Mouse (Mus musculus): ENCODE data around the gene Gm37419.

The Gm37419 gene

DNA sequence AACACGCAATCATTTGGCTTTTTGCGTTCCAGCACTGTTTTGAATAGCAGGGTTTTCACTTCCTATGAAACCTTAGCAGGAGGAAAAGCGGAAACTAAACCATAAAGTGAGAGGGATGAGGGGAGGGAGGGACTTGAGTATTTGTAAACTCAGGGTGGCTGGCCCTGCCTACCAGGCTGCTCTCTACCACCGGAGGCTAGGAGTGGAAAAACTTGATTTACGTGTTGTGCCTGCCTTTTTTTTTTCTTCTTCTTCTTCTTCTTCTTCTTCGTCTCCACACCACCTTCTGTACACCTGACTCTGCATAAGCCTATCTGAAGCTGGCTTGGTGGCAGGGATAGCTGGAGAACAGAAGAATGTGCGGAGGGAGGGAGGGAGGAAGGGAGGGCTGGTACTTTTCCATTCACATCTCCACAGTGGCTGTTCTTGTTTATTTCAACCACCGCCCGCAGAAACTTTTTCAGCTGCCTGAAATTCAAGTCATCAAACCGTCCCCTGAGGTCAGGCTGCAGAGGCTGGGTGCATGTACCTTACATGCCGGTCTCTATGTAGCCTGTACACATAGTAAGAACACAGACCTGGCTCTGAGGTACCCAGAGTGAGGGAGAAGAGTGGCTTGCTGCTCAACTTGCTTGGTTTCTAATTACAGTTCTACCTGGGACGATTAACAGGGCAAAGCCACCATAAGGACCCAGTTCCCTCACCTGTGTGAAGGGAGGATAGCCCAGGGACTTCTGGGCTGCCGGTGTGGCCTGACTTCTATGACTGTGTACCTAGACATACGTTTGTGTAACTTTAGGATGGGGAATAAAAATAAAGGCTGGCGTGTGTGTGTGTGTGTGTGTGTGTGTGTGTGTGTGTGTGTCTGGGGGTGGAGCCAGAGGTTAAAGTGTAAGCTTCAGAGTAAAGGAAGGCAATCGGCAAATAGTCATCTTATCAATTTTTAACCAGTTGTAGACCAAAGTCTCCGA is 5.4 kb downstream of the Gm37419 start:
- DNase-seq (ENCODE audit: low read depth, low spot score), result no peak

DNA sequence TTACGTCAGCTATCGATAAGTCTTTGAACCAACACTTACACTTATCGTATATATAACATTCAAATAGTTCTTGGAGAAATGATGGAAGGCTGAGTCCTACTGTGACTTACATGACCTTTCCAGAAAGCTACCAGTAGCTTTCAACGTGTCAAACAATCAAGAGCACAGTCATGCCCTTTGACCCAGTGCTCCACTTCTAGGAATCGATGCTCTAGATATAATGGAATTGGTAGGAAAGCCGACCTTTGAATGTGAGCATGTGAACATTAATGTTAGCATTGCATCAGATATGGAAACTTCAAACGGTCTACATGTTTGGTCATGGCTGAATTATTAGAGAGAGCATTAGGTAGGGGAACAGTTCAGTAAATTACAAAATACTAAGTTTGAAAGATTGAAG is 8.1 kb downstream of the Gm37419 start:
- no peak for DNase-seq (ENCODE audit: low read depth, low spot score)

DNA sequence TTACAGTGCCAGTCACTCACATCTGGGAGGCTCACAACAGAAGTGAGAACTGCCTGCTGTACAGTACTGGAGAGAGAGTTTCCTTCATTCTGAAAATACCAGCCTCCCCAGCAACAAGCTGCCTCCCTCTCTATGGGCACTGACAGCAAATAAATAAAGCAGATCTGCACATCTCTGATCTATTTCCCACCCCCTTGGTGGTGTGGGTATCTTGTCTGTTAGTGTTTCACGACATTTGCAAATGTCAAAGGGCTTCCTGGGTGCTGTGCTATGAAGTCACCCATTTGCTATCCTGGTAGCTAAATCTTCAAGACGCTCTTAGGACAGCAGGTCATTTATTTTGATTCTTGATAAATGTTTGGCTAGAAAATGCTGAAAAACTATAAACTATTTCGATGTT is 8.9 kb downstream of the Gm37419 start:
- no peak for DNase-seq (ENCODE audit: low read depth, low spot score)

DNA sequence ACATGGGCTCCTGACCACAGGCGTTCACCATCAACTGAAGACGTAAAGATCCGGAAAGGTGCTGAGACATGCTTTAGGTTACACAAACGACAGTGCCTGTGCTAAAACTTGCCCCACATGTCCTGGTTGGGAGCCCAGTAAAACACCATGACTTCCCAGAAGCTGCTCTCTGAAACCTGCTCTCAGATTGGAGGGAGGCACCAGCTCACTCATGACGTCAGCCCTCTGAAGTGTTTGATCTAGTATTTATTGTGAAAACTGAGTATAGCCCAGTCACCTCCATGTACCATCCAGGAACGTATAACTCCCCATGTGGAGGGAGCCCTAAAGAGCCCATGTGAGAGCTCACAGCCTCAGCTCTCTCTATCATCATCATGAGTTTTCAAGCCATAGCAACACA is 9.6 kb downstream of the Gm37419 start:
- no peak for DNase-seq (ENCODE audit: low read depth, low spot score)

DNA sequence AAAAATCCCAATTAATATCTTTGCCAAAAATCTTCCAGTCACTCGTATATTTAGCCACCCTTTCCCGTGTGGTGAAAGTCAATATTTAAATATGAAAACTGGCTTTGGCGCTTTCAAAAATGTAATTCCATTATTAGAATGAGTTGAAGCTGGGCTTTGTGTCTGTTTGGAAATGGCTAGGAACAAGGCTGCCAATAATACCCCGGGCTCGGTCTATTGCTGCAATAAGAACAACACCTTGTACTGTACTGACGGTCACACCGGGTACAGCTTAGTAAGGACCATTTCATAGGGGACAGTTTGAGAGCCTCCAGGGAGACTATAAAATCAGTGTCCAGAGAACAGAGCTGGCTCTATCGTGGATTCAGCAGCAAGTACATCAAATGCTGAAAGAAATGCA is 17.6 kb downstream of the Gm37419 start:
- no peak for DNase-seq (ENCODE audit: low read depth, low spot score)

DNA sequence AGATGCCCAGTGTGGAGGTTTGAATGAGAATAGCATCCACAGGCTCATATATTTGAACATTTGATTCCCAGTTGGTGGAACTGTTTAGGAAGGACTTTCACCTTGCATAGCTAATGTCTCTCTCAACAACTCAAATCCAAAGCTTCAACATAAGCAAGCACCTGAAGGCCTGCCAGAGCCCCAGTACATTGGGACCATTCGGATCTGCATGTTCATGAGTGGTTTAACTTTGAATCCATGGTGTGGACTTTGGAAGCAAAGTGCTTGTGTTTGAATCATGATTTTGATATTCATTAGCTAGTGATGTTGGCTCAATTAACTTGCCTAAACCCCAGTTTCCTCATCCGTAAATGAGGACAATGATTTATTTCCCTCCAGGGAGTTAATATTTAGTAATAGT is 21.6 kb downstream of the Gm37419 start:
- no peak for DNase-seq (ENCODE audit: low read depth, low spot score)

DNA sequence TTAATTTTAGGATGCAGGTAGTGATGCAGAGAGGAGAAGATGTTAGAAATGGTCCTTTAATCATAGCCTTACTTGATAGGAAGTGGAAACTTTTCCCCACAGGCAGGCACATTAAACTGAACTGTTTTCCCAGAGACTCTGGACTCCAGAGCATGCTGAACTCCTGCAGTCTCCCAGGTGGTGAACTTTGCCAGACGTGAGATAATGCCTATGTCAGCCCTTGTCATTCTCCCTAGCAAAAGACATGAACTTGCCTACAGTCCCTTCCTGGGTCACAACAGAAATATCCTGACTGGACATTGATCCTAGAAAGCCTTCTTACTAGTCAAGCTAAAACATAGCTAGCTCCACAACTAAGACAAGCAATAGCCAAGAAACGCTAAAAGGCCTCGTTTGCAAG is 23.0 kb downstream of the Gm37419 start:
- DNase-seq (ENCODE audit: low read depth, low spot score), result no peak

DNA sequence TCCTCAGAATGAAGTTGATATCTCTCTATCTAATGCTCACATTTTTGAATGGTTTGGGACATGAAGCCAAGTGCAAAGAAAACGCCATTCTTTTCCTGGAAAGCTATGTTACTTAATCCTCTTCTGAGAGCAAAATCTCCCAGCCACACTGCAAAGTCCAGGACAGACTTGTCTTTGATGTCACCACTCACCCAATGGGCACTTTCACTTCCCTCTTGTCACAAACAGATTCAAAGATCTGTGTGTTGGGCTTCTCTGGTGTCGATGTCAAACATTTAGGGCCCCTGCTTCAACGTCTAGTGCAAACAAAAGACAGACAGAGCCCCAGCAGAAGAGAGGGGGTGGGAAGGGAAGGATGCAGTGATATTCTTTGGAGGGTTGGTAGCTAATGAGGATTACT is 23.8 kb downstream of the Gm37419 start:
- no peak for DNase-seq (ENCODE audit: low read depth, low spot score)

DNA sequence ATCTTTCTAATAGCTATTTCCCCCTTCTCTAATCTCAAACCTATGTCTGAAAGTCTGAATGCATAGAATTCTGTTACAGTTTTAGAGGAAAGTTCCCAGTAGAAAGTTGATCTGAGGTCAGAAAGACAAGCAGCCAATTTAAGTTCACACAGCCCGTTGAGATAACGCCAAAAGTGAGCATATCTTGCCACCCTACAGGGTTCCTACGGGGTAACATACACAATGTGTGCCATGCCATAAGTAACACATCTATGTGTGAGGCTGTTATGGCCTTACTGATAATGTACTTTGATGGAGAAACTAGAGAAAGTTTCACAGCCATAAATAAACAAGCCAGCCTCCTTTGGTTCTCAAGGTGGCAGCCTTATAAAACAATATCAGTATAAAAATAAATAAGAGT is 26.1 kb downstream of the Gm37419 start:
- no peak for DNase-seq (ENCODE audit: low read depth, low spot score)

DNA sequence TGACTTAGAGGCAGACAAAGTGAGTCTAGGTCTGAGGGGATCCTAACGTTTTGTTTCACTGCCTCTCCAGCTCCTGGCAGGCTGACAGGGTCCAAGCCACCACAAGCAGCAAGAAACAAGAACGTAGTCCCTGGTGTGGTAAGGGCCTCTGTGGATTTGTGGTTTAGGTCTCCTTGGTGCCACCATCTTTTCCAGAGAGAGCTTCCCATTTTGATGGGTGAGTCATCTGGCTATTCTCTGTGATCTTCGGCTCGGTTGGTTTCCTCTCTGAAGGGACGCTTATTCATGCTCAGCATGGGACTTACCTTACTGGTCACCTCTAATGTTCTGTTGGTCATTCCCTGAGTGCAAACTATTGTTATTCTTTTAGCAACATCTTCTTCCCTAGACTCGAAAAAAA is 28.0 kb downstream of the Gm37419 start:
- DNase-seq (ENCODE audit: low read depth, low spot score), result no peak

DNA sequence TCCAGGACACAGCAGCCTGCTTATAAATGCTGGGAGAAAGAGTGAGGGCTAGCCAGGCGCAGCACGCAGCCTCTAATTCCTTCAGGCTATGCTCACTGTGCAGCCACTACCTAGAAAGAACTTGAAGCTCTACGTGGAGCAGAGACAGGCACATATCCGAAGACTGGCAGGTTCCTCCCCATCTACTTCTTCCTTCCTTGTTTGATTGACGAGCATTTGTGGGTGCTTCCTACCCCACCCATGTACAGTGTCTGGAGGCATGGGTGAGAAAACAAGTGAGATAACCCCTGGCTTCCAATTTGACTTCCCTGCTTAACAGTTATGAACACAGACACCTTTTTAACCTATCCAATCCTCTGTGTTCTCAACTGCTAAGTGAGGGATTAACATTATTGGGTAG is 28.5 kb downstream of the Gm37419 start:
- DNase-seq (ENCODE audit: low read depth, low spot score), result no peak

DNA sequence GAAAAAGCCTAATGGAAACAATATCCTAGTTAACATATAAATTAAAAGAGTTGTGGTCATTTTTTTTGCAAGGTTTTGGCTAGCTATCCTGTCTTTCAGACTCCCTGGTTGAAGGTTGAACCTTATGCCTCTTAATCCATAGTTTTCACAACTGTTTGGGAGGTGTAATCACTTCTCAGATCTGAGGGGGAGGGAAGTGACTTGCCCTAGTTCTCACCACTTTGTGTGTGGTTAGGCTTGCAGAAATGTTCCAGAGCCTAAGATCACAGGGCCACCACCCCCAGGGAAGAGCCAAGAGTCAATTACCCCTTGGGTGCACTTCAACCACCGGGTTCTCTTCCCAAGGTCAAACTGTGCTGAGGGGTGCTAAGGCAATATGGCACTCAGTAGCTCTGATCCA is 33.4 kb downstream of the Gm37419 start:
- no peak for DNase-seq (ENCODE audit: low read depth, low spot score)

DNA sequence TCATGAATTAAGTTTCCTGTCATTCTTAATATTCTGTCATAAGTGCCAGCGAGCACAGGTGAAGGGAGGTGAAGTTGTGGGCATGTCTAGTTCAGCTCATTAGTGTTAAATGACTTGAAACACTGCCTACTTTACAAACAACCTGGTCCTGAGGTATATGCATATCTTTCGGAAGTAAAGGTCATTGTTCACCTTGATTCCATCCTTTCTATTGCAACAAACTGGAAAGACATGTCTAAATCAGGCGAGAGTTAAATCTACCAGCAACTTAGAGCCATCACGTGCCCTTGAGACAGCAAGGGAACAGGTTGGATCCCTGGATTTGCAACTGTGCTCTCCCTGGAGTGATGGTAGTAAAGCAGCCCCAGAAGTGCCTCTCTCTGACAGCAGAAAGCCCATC is 34.3 kb downstream of the Gm37419 start:
- no peak for DNase-seq (ENCODE audit: low read depth, low spot score)

DNA sequence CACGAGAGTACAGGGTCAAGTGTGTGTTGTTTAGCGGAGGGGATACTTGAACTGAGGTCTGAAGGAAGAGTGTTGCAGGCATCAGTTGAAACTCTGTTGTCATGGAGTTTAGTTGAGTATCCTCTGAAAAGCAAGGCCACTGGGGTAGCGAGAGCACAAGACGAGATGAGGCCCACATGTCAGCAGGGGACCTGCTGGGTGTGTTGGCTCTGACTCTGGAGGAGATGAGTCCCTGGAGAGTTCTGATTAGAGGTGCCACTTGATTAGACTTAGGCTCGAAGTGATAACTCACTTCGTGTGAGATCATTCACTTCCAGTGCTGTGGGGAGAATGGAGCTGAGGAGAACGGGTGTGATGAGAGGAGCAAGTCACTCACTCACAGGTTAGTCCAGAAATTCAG is 37.2 kb downstream of the Gm37419 start:
- no peak for DNase-seq (ENCODE audit: low read depth, low spot score)

DNA sequence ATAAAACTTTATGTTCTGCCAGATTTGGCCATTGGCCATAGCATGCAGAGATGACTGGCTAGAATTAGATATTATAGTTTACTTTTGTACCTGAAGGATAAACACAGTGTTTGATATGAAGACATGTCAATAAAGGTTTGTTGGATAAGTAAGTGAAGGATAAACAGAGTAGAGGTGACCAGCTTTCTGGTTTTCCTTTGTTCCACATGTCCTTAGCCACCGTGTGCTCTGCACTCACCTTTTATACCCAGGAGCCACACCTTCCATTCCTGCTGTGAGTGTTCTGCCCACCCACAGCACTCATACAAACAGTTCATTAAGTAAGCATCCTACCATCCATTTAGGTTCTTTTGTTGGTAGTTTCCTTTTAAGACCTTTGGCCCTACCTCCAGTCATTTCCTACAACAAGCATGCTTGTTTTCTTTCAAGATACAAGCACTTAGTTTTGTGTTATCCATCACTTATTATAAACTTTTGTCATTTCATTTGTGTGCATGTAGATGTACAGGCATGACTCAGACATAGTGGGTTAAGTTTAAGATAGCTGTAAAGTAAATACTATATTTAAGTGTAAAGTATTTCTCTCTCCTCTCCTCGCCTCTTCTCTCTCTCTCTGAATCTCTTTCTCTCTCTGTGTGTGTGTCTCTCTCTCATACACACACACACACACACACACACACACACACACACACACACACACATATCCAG is 41.8 kb downstream of the Gm37419 start:
- no peak for DNase-seq (ENCODE audit: low read depth, low spot score)

DNA sequence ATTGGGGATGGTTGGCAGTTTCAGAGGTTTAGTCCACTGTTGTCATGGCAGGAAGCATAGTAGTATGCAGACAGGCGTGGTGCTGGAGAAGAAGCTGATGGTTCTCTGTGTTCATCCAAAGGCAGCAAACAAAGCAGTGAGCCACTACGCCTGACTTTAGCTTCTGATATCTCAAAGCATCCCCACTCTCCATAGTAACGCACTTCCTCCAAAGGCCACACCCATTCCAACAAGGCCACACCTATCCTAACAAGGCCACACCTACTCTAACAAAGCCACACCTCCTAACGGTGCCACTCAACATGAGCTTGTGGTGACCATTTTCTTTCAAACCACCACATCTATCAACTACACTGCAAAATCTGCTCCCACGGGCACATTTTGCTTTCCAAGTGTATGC is 45.0 kb downstream of the Gm37419 start:
- DNase-seq (ENCODE audit: low read depth, low spot score), result no peak

DNA sequence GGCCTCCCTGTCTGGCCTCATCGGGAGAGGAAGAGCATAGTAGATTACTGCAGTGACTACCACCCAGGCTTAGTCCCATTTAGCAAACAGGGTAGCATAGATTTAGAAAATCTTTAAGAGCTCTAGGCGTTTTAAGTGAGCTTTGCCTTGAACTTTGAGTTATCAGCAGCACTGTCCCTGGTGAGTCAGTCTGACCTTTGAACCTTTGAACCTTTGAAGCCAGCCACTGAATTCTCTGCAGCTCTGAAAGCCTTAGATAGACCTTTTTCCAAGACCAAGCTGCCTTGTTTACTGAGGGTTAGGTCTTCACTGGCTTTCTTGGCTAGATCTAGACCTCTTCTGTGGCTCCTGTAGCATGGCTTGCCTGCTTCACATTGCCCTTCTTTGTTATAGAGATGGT is 46.2 kb downstream of the Gm37419 start:
- no peak for DNase-seq (ENCODE audit: low read depth, low spot score)

DNA sequence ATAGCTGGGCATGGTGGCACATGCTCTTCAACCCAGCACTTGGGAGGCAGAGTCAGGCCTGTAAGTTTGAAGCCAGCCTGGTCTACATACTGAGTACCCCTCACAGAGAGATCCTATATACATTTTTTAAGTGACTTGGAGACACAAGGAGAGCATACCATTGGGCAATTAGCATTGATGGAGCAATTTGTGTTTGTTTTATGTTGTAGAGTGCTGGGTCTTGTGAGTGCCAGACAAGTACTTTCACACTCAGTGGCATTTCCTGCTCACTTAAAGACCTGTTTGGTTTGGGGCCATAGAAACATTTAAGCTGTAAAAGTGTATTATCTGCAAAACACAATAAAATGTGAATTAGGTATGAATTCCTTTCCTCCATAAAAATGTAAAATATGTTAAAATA is 47.5 kb downstream of the Gm37419 start:
- DNase-seq (ENCODE audit: low read depth, low spot score), result no peak

DNA sequence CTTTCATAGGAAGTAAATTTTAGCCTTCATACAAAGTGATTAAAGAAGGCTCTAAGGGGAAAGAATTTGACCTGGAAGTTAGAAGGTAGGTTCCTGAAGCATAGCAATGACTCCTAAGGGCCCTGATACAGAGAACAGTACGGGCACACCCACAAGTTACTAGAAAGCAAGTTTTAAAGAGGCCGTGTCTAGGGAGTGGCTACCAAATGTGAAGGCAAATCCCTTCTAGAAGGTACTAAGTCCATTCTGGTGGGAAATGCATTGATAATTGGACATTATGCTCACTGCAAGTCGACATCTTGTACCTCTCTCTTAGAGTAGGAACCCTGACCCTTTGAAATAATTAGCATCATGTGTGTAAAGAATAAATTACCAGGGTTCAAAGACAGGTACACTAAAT is 48.1 kb downstream of the Gm37419 start:
- DNase-seq (ENCODE audit: low read depth, low spot score), result no peak

Data from retina, postnatal 7 days (tissue).